Mouse (Mus musculus) heart, postnatal 0 days (tissue): ENCODE data around the gene Agtr1a. TPM values are rescaled to one million over a fixed set of nuclear protein-coding genes. Genes with fewer than 3 reads are reported as not detected.

Experiments used
- ATAC-seq: fragments of 200-750 bp; cut with Nextera tagmentation; 2 replicates; pipeline ENCODE4 v1.8.0; 2017; ENCODE audit warnings: low read depth, moderate number of reproducible peaks, moderate library complexity; ENCODE audit not compliant: insufficient read depth
- DNase-seq: peaks from one replicate; pipeline ENCODE4 v3.0.0-alpha.2; 2016; ENCODE audit warnings: low spot score
- H3K27ac ChIP-seq: fragments of 300-500 bp; sonication (generic); 2 replicates; pipeline ENCODE4 v1.5.1; 2014; ENCODE audit warnings: low read depth, mild to moderate bottlenecking
- H3K27me3 ChIP-seq: fragments of 300-500 bp; sonication (generic); 2 replicates; pipeline ENCODE4 v1.6.1; 2014; ENCODE audit warnings: low read length, mixed read lengths; ENCODE audit not compliant: control insufficient read depth, insufficient read depth
- H3K36me3 ChIP-seq: fragments of 300-500 bp; sonication (generic); replicated peaks from 2 replicates; pipeline ENCODE4 v1.6.1; 2014; ENCODE audit warnings: low read length, mixed read lengths; ENCODE audit not compliant: control insufficient read depth, insufficient read depth
- H3K4me1 ChIP-seq: fragments of 300-500 bp; sonication (generic); 2 replicates; pipeline ENCODE4 v1.6.1; 2014; ENCODE audit warnings: antibody characterized with exemption; ENCODE audit not compliant: control insufficient read depth, insufficient read depth
- H3K4me2 ChIP-seq: fragments of 300-500 bp; sonication (generic); 2 replicates; pipeline ENCODE4 v1.6.1; 2014; ENCODE audit warnings: low read depth, mild to moderate bottlenecking, low read length, moderate library complexity
- H3K4me3 ChIP-seq: fragments of 300-500 bp; sonication (generic); 2 replicates; pipeline ENCODE4 v1.5.1; 2014; ENCODE audit warnings: low read depth, low read length
- H3K9ac ChIP-seq: fragments of 300-500 bp; sonication (generic); replicated peaks from 2 replicates; pipeline ENCODE4 v1.6.1; 2014; ENCODE audit warnings: low read depth, low read length, mixed read lengths
- H3K9me3 ChIP-seq: fragments of 300-500 bp; sonication (generic); replicated peaks from 2 replicates; pipeline ENCODE4 v1.6.1; 2016; ENCODE audit warnings: low read length; ENCODE audit not compliant: control insufficient read depth
- CTCF ChIP-seq: IDR thresholded peaks from 2 replicates; pipeline ENCODE4 v1.5.1; 2016; ENCODE audit warnings: antibody characterized with exemption, control low read depth, low read depth
- EP300 ChIP-seq: IDR thresholded peaks from 2 replicates; pipeline ENCODE4 v1.6.1; 2016; ENCODE audit warnings: antibody characterized with exemption, low read depth
- WGBS: fragments of 180-500 bp; shearing (Covaris S2); extraction: QIAGEN DNeasy Blood & Tissue Kit; methylation state at CpG from one replicate; pipeline ENCODE4 v1.1.7; 2014; 5-methylcytosine and 5-hydroxymethylcytosine counted together
- polyA plus RNA-seq: library from polyadenylated mRNA; unstranded; fragments of >200 nt; fragmentation: Nextera tagmentation; extraction: Ambion mirVana; gene quantifications from 2 replicates; pipeline ENCODE4 v1.2.1, GENCODE M21; 2015
- total RNA-seq: library from RNA; depleted of rRNA; stranded (reverse); fragments of >200 nt; gene quantifications from 2 replicates; pipeline ENCODE4 v1.2.3, GENCODE M21; 2014; ENCODE audit warnings: low replicate concordance

Agtr1a gene
- total and polyA plus RNA-seq, 2 experiments from 2014 or later = 23.5 to 25.9 TPM

DNA sequence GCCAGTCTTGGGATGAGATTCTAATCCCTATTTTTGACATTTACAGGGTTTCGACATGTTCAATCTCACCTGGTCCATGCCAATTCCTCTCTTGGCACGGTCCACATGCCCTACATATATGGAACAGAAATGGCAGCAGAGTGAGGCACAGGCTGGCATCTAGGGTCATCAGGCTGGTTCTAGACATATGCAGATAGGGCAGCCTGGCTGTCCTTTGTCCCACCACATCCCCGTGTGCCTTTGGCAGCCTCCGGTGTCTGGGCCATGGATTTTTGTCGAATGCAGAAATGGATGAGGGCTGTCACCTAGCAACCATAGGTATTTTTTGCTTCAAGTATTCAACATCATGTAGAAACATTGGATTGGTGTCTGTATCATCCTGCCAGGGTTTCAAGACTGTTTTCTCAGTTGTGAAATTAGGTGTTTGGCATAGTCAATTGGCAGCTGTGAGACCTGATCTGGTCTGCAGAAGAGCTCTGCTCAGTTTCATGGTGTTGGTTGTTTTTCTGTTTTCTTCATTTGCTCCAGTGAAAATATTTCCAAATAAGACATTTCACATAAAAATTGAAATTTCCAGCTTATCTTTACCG, 18.8 kb downstream of the Agtr1a start:
- no peak for DNase-seq
- Histone ChIP-seq H3K27ac (no peak overlapping the region), H3K36me3 (no peaks in the 10 kb centered on the region), H3K4me1 (peaks cover 3% of the 10 kb centered on the region; the same call in 1 of the 2 replicates), H3K9me3 (no peaks in the 10 kb centered on the region), H3K9ac (no peak overlapping the region), H3K27me3 (no peaks in the 10 kb centered on the region), H3K4me2 (no peak overlapping the region), H3K4me3 (no peak overlapping the region)
- no peak for TF ChIP-seq EP300
- TF ChIP-seq CTCF = no peak
- 89% methylated on average over 6 of the region's 6 CpGs for whole genome bisulfite sequencing
- no peak for ATAC-seq

DNA sequence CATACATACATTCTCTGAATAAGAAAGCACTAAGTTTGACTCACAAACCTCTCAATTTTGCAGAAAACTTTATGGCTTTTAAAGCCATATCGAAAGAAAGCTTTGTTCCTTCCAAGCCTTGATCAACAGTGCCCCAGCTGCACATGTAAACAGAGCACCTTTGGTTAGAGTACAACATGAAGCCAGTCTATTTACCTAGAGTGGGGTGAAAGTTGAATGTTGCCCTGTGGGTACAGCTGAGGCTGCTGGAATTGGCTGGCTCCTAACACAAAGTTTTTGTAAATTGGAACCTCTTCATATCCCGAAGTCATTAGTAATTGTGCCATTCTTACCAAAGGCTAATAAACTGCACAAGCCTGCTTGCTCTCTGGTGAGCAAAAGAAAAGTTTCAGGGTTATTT, 19.7 kb downstream of the Agtr1a start:
- Histone ChIP-seq H3K4me2 (no peak overlapping the region), H3K4me3 (no peak overlapping the region), H3K4me1 (peaks cover 11% of the 10 kb centered on the region), H3K27ac (no peak overlapping the region), H3K9ac (no peak overlapping the region), H3K9me3 (no peaks in the 10 kb centered on the region), H3K27me3 (no peaks in the 10 kb centered on the region), H3K36me3 (no peaks in the 10 kb centered on the region)
- DNase-seq = no peak
- ATAC-seq = no peak
- no peak for TF ChIP-seq EP300
- TF ChIP-seq CTCF = no peak
- WGBS = 85% methylated on average over 2 of the region's 2 CpGs

- H3K36me3 ChIP-seq = no peaks in the 10 kb centered on the region
- peaks cover 22% of the 10 kb centered on the region for H3K4me1 ChIP-seq
- no peak overlapping the region for H3K4me3 ChIP-seq
- DNase-seq (no peak), ATAC-seq (no peak; the same call in 1 of the 2 replicates)
- H3K27me3 ChIP-seq = no peaks in the 10 kb centered on the region
- no peak overlapping the region for H3K27ac ChIP-seq
- WGBS = 62% methylated on average over 4 of the region's 4 CpGs
- TF ChIP-seq EP300 = no peak
- TF ChIP-seq CTCF = peak; percentile 28; the same call in 1 of the 2 replicates
- H3K9ac ChIP-seq = no peak overlapping the region
- H3K9me3 ChIP-seq = no peaks in the 10 kb centered on the region
- no peak overlapping the region for H3K4me2 ChIP-seq
These were observed 22.4 kb downstream of the Agtr1a start for GRCm38 (mm10) chr13:30358456-30359168.

GRCm38 (mm10) chr13:30359886-30360285, 23.6 kb downstream of the Agtr1a start:
- no peak overlapping the region for H3K9ac ChIP-seq
- no peak for DNase-seq
- no peak for ATAC-seq
- no peak overlapping the region for H3K4me3 ChIP-seq
- no peak overlapping the region for H3K27ac ChIP-seq
- H3K4me2 ChIP-seq = no peak overlapping the region
- H3K36me3 ChIP-seq = no peaks in the 10 kb centered on the region
- no peaks in the 10 kb centered on the region for H3K9me3 ChIP-seq
- no peaks in the 10 kb centered on the region for H3K27me3 ChIP-seq
- WGBS = 78% methylated on average over 2 of the region's 2 CpGs
- TF ChIP-seq CTCF (no peak), EP300 (no peak)
- peaks cover 24% of the 10 kb centered on the region for H3K4me1 ChIP-seq

GRCm38 (mm10) chr13:30361002-30361401, 24.8 kb downstream of the Agtr1a start:
- H3K4me2 ChIP-seq = no peak overlapping the region
- WGBS = 30% methylated on average over 5 of the region's 5 CpGs
- H3K9me3 ChIP-seq = no peaks in the 10 kb centered on the region
- H3K27me3 ChIP-seq = no peaks in the 10 kb centered on the region
- H3K27ac ChIP-seq = 0 out of 2 replicates have a peak overlapping the region, but pooled peaks have one; percentile 25
- H3K9ac ChIP-seq = no peak overlapping the region
- no peak overlapping the region for H3K4me3 ChIP-seq
- H3K36me3 ChIP-seq = no peaks in the 10 kb centered on the region
- TF ChIP-seq EP300 (no peak), CTCF (no peak)
- DNase-seq (no peak), ATAC-seq (no peak)
- peaks cover 24% of the 10 kb centered on the region for H3K4me1 ChIP-seq

DNA sequence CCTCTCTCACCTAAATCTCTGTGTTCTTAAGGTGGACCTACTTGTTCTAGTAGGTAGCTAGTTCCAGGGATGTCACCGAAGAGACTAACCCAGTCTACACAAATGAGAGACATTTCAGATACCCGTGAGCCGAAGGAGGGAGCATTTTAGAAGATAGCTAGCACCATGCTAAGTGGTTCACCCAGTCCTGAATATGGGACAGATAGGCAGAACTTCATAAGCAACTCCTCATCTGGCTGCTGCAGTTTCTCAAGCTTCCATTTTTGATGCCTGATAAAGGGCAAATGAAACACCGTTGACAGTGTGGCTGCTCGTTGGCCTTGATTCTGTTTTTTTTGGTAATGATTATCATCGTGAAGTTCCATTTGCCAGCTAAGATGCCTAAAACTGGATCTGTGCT, 25.8 kb downstream of the Agtr1a start:
- H3K4me2 ChIP-seq = no peak overlapping the region
- H3K9me3 ChIP-seq = no peaks in the 10 kb centered on the region
- no peaks in the 10 kb centered on the region for H3K27me3 ChIP-seq
- ATAC-seq (no peak), DNase-seq (no peak)
- WGBS = 82% methylated on average over 6 of the region's 6 CpGs
- H3K4me1 ChIP-seq = peaks cover 24% of the 10 kb centered on the region
- no peak for TF ChIP-seq CTCF
- no peak for TF ChIP-seq EP300
- H3K9ac ChIP-seq = no peak overlapping the region
- no peak overlapping the region for H3K4me3 ChIP-seq
- H3K36me3 ChIP-seq = no peaks in the 10 kb centered on the region
- no peak overlapping the region for H3K27ac ChIP-seq
